Mouse (Mus musculus) liver, adult 2 months (tissue): ENCODE measurements around the gene Rab39.

Experiments used
- CTCF ChIP-seq: fragments of 200-500 bp; IDR thresholded peaks from 2 replicates; pipeline ENCODE4 v1.5.1; 2011; ENCODE audit warnings: low read depth, low read length, control low read depth
- POLR2A ChIP-seq: fragments of 200-500 bp; IDR thresholded peaks from 2 replicates; pipeline ENCODE4 v1.6.1; 2011; ENCODE audit warnings: low read length, control low read depth; ENCODE audit not compliant: insufficient read depth; ENCODE audit errors: extremely low read depth

- no peak for TF ChIP-seq CTCF
- no peak for TF ChIP-seq POLR2A
Observed at GRCm38 (mm10) chr9:53754801-53755200, 48.8 kb upstream of the Rab39 start.
